Mouse (Mus musculus) hindbrain, embryonic 13.5 days (tissue): Measurements from ENCODE around the gene Rps27. TPM values are rescaled to one million over a fixed set of nuclear protein-coding genes. Genes with fewer than 3 reads are reported as not detected.

Experiments
- ATAC-seq: fragments of 200-750 bp; cut with Nextera tagmentation; 2 replicates; pipeline ENCODE4 v1.8.0; 2017; ENCODE audit warnings: moderate TSS enrichment; ENCODE audit not compliant: low FRiP score
- H3K27ac ChIP-seq: fragments of 300-500 bp; sonication (generic); 2 replicates; pipeline ENCODE4 v1.5.1; 2015; ENCODE audit warnings: inconsistent platforms, mild to moderate bottlenecking, moderate library complexity
- H3K27me3 ChIP-seq: fragments of 300-500 bp; sonication (generic); 2 replicates; pipeline ENCODE4 v1.6.1; 2015; ENCODE audit warnings: mild to moderate bottlenecking, inconsistent platforms
- H3K36me3 ChIP-seq: fragments of 300-500 bp; sonication (generic); 2 replicates; pipeline ENCODE4 v1.6.1; 2015; ENCODE audit warnings: mild to moderate bottlenecking, inconsistent platforms
- H3K4me1 ChIP-seq: fragments of 300-500 bp; sonication (generic); replicated peaks from 2 replicates; pipeline ENCODE4 v1.6.1; 2015; ENCODE audit warnings: inconsistent platforms
- H3K4me2 ChIP-seq: fragments of 300-500 bp; sonication (generic); 2 replicates; pipeline ENCODE4 v1.6.1; 2015; ENCODE audit warnings: inconsistent platforms, mild to moderate bottlenecking, moderate library complexity
- H3K4me3 ChIP-seq: fragments of 300-500 bp; sonication (generic); 2 replicates; pipeline ENCODE4 v1.5.1; 2015; ENCODE audit warnings: mild to moderate bottlenecking, inconsistent platforms
- H3K9ac ChIP-seq: fragments of 300-500 bp; sonication (generic); 2 replicates; pipeline ENCODE4 v1.6.1; 2015; ENCODE audit warnings: mild to moderate bottlenecking, inconsistent platforms
- H3K9me3 ChIP-seq: fragments of 300-500 bp; sonication (generic); 2 replicates; pipeline ENCODE4 v1.6.1; 2016; ENCODE audit warnings: inconsistent platforms
- WGBS: fragments of 180-500 bp; shearing (Covaris S2); methylation state at CpG from one replicate; pipeline ENCODE4 v1.1.7; 2015; 5-methylcytosine and 5-hydroxymethylcytosine counted together
- polyA plus RNA-seq: library from polyadenylated mRNA; unstranded; fragments of >200 nt; fragmentation: Nextera tagmentation; extraction: Ambion mirVana; gene quantifications from 2 replicates; pipeline ENCODE4 v1.2.1, GENCODE M21; 2015

Gene Rps27
- polyA plus RNA-seq, 1 experiment from 2014 or later: 1,153 TPM

GRCm38 (mm10) chr3:90222455-90222854 lies 9.0 kb upstream of the Rps27 start:
- peaks cover 6% of the 10 kb centered on the region for H3K36me3 ChIP-seq
- H3K4me3 ChIP-seq: no peak overlapping the region
- H3K4me1 ChIP-seq: peaks cover 22% of the 10 kb centered on the region
- no peak overlapping the region for H3K4me2 ChIP-seq
- H3K27me3 ChIP-seq: no peaks in the 10 kb centered on the region
- H3K9me3 ChIP-seq: no peaks in the 10 kb centered on the region
- 90% methylated on average over 4 of the region's 4 CpGs for WGBS
- ATAC-seq: no peak
- H3K27ac ChIP-seq: no peak overlapping the region
- H3K9ac ChIP-seq: no peak overlapping the region

- Histone ChIP-seq H3K4me1 (peaks cover 22% of the 10 kb centered on the region), H3K27ac (no peak overlapping the region), H3K36me3 (peaks cover 6% of the 10 kb centered on the region), H3K27me3 (no peaks in the 10 kb centered on the region), H3K4me3 (peak overlapping the region; percentile 38), H3K9me3 (no peaks in the 10 kb centered on the region), H3K9ac (peak overlapping the region; percentile 65; the same call in 1 of the 2 replicates), H3K4me2 (peak overlapping the region; percentile 82)
- 29% methylated on average over 5 of the region's 5 CpGs for WGBS
- no peak for ATAC-seq
These were observed 7.7 kb upstream of the Rps27 start for GRCm38 (mm10) chr3:90221123-90221522.

DNA sequence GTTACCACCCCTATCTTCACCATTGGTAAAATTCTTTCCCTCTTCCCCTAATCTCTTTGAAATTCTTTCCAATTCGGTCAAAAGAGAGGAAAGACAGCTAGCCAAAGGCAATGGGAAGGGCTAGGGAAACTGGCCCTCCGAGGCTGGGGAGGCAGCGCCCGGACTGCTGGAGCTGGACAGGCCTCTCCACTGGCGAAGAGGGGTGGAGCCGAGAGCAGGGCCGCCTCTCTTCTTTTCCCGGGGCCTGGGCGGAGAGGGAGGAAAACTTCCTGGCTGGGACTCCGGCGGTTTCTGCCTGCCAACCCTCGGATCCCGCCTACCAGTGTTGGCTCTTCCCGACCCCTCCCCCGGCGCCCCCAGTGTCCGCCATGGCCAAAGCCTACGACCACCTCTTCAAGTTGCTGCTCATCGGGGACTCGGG lies 7.1 kb upstream of the Rps27 start:
- Histone ChIP-seq H3K4me2 (peak overlapping the region; percentile 82), H3K9me3 (no peaks in the 10 kb centered on the region), H3K27me3 (no peaks in the 10 kb centered on the region), H3K27ac (peak overlapping the region; percentile 41; the same call in 1 of the 2 replicates), H3K4me1 (peaks cover 22% of the 10 kb centered on the region), H3K9ac (peak overlapping the region; percentile 65), H3K36me3 (peaks cover 2% of the 10 kb centered on the region), H3K4me3 (peak overlapping the region; percentile 38)
- peak; percentile 72 for ATAC-seq
- WGBS: 1% methylated on average over 17 of the region's 20 CpGs

DNA sequence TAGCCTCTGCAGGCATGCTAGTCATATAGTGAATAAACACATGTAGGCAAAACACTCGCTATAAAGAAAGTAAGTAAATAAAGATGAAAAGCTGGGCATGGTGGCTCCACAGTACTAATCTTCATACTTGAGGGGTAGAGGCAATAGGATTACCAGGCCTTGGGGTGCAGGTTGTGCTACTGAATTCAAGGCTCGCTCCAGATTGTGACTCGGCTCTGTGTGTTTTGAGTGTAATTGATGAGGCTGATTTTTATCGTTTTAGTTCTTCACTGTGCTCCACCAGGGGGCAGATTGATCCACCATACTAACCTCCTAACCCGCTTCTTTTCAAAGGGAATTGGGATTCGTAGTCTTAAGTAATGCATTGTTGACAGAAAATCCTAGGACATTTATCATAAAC lies 6.6 kb upstream of the Rps27 start:
- peak; percentile 60 for ATAC-seq
- Histone ChIP-seq H3K9me3 (no peaks in the 10 kb centered on the region), H3K4me2 (peak overlapping the region; percentile 82), H3K27me3 (no peaks in the 10 kb centered on the region), H3K4me1 (peaks cover 22% of the 10 kb centered on the region), H3K27ac (0 out of 2 replicates have a peak overlapping the region, but pooled peaks have one; percentile 30), H3K9ac (peak overlapping the region; percentile 65; the same call in 1 of the 2 replicates), H3K36me3 (no peaks in the 10 kb centered on the region; the same call in 1 of the 2 replicates), H3K4me3 (peak overlapping the region; percentile 38)
- 15% methylated on average over 6 of the region's 6 CpGs for WGBS

- ATAC-seq: no peak
- Histone ChIP-seq H3K4me1 (peaks cover 36% of the 10 kb centered on the region), H3K4me2 (no peak overlapping the region), H3K9me3 (no peaks in the 10 kb centered on the region), H3K9ac (no peak overlapping the region), H3K27me3 (no peaks in the 10 kb centered on the region), H3K4me3 (no peak overlapping the region), H3K27ac (no peak overlapping the region), H3K36me3 (peaks cover 17% of the 10 kb centered on the region)
- WGBS: 50% methylated on average over 1 of the region's 1 CpGs
These were observed 2.5 kb upstream of the Rps27 start for GRCm38 (mm10) chr3:90215825-90216380.

GRCm38 (mm10) chr3:90213956-90214684 lies 669 bp upstream of the Rps27 start:
- Histone ChIP-seq H3K27me3 (no peaks in the 10 kb centered on the region), H3K27ac (peak overlapping the region; percentile 92), H3K4me1 (peaks cover 29% of the 10 kb centered on the region), H3K9me3 (no peaks in the 10 kb centered on the region), H3K4me3 (peak overlapping the region; percentile 86), H3K9ac (peak overlapping the region; percentile 91), H3K36me3 (peaks cover 34% of the 10 kb centered on the region), H3K4me2 (peak overlapping the region; percentile 68)
- WGBS: 11% methylated on average over 12 of the region's 12 CpGs
- ATAC-seq: peak; percentile 71

DNA sequence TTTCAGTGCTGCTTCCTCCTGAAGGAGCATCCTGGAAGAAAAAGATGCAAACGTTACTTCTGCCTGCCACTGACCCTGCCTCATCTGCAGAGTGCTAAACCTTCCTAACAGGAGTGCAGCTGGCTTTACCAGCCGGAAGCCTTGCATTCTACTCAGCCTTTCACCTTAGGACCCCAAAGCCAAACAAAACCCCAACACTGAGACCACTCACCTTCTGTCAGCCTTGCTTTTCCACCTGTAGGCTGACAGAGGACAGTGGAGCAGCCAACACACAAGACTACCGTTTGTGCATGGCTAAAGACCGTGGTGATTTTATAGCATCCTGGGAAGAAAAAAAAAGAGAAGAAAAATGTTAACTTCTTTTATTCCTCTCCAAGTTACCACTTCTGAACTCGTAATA lies 728 bp downstream of the Rps27 start:
- Histone ChIP-seq H3K9me3 (no peaks in the 10 kb centered on the region), H3K9ac (peak overlapping the region; percentile 91), H3K27me3 (no peaks in the 10 kb centered on the region), H3K4me1 (peaks cover 29% of the 10 kb centered on the region), H3K36me3 (peaks cover 48% of the 10 kb centered on the region), H3K4me2 (peak overlapping the region; percentile 95), H3K4me3 (peak overlapping the region; percentile 86), H3K27ac (no peak overlapping the region; the same call in 1 of the 2 replicates)
- 18% methylated on average over 5 of the region's 5 CpGs for WGBS
- ATAC-seq: no peak

- Histone ChIP-seq H3K4me3 (peak overlapping the region; percentile 86), H3K9me3 (no peaks in the 10 kb centered on the region), H3K9ac (peak overlapping the region; percentile 91), H3K4me2 (peak overlapping the region; percentile 95), H3K27ac (no peak overlapping the region), H3K27me3 (no peaks in the 10 kb centered on the region), H3K36me3 (peaks cover 56% of the 10 kb centered on the region), H3K4me1 (peaks cover 29% of the 10 kb centered on the region)
- WGBS: 86% methylated on average over 13 of the region's 13 CpGs
- no peak for ATAC-seq
These were observed 1.7 kb downstream of the Rps27 start for GRCm38 (mm10) chr3:90211475-90212398.

GRCm38 (mm10) chr3:90209908-90210566 lies 3.4 kb downstream of the Rps27 start:
- Histone ChIP-seq H3K4me3 (no peak overlapping the region), H3K4me2 (no peak overlapping the region), H3K4me1 (peaks cover 29% of the 10 kb centered on the region), H3K36me3 (peaks cover 56% of the 10 kb centered on the region), H3K27ac (no peak overlapping the region), H3K9me3 (no peaks in the 10 kb centered on the region), H3K9ac (no peak overlapping the region), H3K27me3 (no peaks in the 10 kb centered on the region)
- ATAC-seq: no peak
- WGBS: 91% methylated on average over 5 of the region's 5 CpGs

- H3K4me3 ChIP-seq: no peak overlapping the region
- no peaks in the 10 kb centered on the region for H3K27me3 ChIP-seq
- no peak overlapping the region for H3K9ac ChIP-seq
- no peaks in the 10 kb centered on the region for H3K9me3 ChIP-seq
- no peak for ATAC-seq
- peaks cover 56% of the 10 kb centered on the region for H3K36me3 ChIP-seq
- WGBS: 94% methylated on average over 2 of the region's 2 CpGs
- no peak overlapping the region for H3K27ac ChIP-seq
- H3K4me2 ChIP-seq: no peak overlapping the region
- H3K4me1 ChIP-seq: peaks cover 23% of the 10 kb centered on the region
These were observed 4.8 kb downstream of the Rps27 start for GRCm38 (mm10) chr3:90208662-90209061.

GRCm38 (mm10) chr3:90204582-90204981 lies 8.9 kb downstream of the Rps27 start:
- Histone ChIP-seq H3K9me3 (no peaks in the 10 kb centered on the region), H3K36me3 (peaks cover 26% of the 10 kb centered on the region), H3K4me3 (no peak overlapping the region), H3K9ac (no peak overlapping the region), H3K27ac (no peak overlapping the region), H3K4me2 (no peak overlapping the region), H3K4me1 (no peaks in the 10 kb centered on the region), H3K27me3 (no peaks in the 10 kb centered on the region)
- 95% methylated on average over 2 of the region's 2 CpGs for WGBS
- ATAC-seq: no peak
